In the genomic region with DNA sequence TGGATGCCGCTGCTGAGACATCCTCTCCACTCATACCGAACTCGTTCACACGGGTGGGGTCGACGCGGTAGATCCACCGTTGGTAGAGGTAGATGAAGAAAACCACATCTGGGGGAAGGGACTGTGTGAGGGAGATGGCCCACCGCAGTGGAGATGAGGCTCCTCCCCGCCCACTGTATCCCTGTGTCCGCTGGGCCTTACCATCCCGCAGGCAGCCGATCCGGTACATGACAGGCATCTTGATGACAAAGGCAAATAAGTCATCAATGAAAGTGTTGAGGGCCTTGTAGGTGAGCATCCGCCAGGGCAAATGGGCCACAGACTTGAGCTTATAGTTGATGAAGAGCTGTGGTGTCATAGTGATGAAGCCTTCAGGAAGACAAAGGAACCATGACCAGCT, we compare ENCODE assay signal across 39 mouse cellular contexts. TPM values are rescaled to one million over a fixed set of nuclear protein-coding genes. Genes with fewer than 3 reads are reported as not detected.
"Had no signal": no experiment of that assay in that cellular context is flagged by ENCODE, and none has a peak within 500 bp of the region (broad histone marks: within the 10 kb centered on the region; RNA-seq: fewer than 3 reads in every experiment).

No protein-coding gene starts in this region.

- ATAC-seq: hindbrain, postnatal 0 days; intestine, embryonic 16.5 days had no signal

- H3K4me3 ChIP-seq: gastrocnemius, adult 2 months; heart, embryonic 13.5 days; heart, embryonic 15.5 days; hindbrain, embryonic 13.5 days; hindbrain, embryonic 15.5 days; kidney, embryonic 15.5 days; limb, embryonic 13.5 days; limb, embryonic 15.5 days had no signal

- H3K27ac ChIP-seq: heart, embryonic 13.5 days; heart, embryonic 15.5 days; hindbrain, embryonic 13.5 days; hindbrain, embryonic 15.5 days; hindbrain, postnatal 0 days; kidney, embryonic 15.5 days; kidney, postnatal 0 days; limb, embryonic 13.5 days; limb, embryonic 15.5 days had no signal

- H3K9me3 ChIP-seq: heart, embryonic 13.5 days; heart, embryonic 15.5 days; hindbrain, embryonic 13.5 days; hindbrain, embryonic 15.5 days; kidney, embryonic 15.5 days; limb, embryonic 13.5 days; limb, embryonic 15.5 days had no signal

- H3K9ac ChIP-seq: heart, embryonic 13.5 days; heart, embryonic 15.5 days; hindbrain, embryonic 13.5 days; hindbrain, embryonic 15.5 days; kidney, embryonic 15.5 days; limb, embryonic 13.5 days; limb, embryonic 15.5 days; liver, embryonic 14.5 days had no signal

- H3K4me1 ChIP-seq: limb, embryonic 13.5 days had no signal

- H3K27me3 ChIP-seq: heart, embryonic 13.5 days; heart, embryonic 15.5 days; hindbrain, embryonic 13.5 days; hindbrain, embryonic 15.5 days; kidney, embryonic 15.5 days; limb, embryonic 13.5 days; limb, embryonic 15.5 days had no signal

- H3K4me2 ChIP-seq: heart, embryonic 13.5 days; heart, embryonic 15.5 days; hindbrain, embryonic 13.5 days; hindbrain, embryonic 15.5 days; kidney, embryonic 15.5 days; limb, embryonic 13.5 days; limb, embryonic 15.5 days had no signal

- DNase-seq: heart, adult 18-20 months; heart, postnatal 14 days; heart, postnatal 36 days; kidney, adult 11 months; kidney, adult 2 months; kidney, adult 9 months; kidney, postnatal 14 days; kidney, postnatal 36 days; layer of hippocampus, adult 9-11 months; layer of hippocampus, postnatal 36 days; left cerebral cortex, postnatal 4 days had no signal

RNA-seq across cellular contexts. Expression of a gene that starts 43.9 kb away (rescaled TPM):
- total RNA-seq: gastrocnemius, adult 2 months; heart, postnatal 36 days; hematopoietic stem cell, adult 5-6 weeks; hindbrain, postnatal 0 days; layer of hippocampus, adult 18-20 months; layer of hippocampus, postnatal 14 days; layer of hippocampus, postnatal 36 days; left cerebral cortex, adult 18-20 months; left cerebral cortex, adult 8-10 months; left cerebral cortex, postnatal 10 days; left cerebral cortex, postnatal 25 days; left cerebral cortex, postnatal 4 days had no signal
- polyA plus RNA-seq: frontal cortex, adult 2 months; hindbrain, embryonic 11.5 days; hindbrain, embryonic 13.5 days had no signal

RNA-seq across cellular contexts. Expression of a gene that starts 47.4 kb away (rescaled TPM):
- total RNA-seq: gastrocnemius, adult 2 months; gastrocnemius, postnatal 10 days; gastrocnemius, postnatal 36 days; heart, adult 18-20 months; heart, postnatal 14 days; heart, postnatal 36 days; hematopoietic stem cell, adult 5-6 weeks; hindbrain, postnatal 0 days; layer of hippocampus, adult 18-20 months; layer of hippocampus, adult 8-10 months; layer of hippocampus, postnatal 14 days; layer of hippocampus, postnatal 36 days; left cerebral cortex, adult 18-20 months; left cerebral cortex, adult 8-10 months; left cerebral cortex, postnatal 10 days; left cerebral cortex, postnatal 25 days; left cerebral cortex, postnatal 4 days had no signal
- polyA plus RNA-seq: frontal cortex, adult 2 months; gonadal fat pad, adult 2 months; heart, embryonic 13.5 days; heart, postnatal 0 days; hindbrain, embryonic 11.5 days; hindbrain, embryonic 13.5 days; hindbrain, embryonic 15.5 days; hindbrain, postnatal 0 days; intestine, embryonic 14.5 days; intestine, embryonic 16.5 days; kidney, adult 2 months; limb, embryonic 11.5 days; limb, embryonic 13.5 days; limb, embryonic 15.5 days had no signal
